Mouse (Mus musculus) stomach, postnatal 0 days (tissue): ENCODE measurements at regions not wholly inside any gene's neighbourhood (a gene's known extent, or its start where the extent isn't known, plus 50 kb on each side); places are given as distances from the start of the nearest gene placed in this dataset.

Source experiments
- CTCF ChIP-seq: IDR thresholded peaks from 2 replicates; pipeline ENCODE4 v1.5.1; 2016; ENCODE audit warnings: antibody characterized with exemption, low read depth, mild to moderate bottlenecking, moderate library complexity
- EP300 ChIP-seq: optimal IDR thresholded peaks from 2 replicates; pipeline ENCODE3; 2016; ENCODE audit warnings: antibody characterized with exemption

DNA sequence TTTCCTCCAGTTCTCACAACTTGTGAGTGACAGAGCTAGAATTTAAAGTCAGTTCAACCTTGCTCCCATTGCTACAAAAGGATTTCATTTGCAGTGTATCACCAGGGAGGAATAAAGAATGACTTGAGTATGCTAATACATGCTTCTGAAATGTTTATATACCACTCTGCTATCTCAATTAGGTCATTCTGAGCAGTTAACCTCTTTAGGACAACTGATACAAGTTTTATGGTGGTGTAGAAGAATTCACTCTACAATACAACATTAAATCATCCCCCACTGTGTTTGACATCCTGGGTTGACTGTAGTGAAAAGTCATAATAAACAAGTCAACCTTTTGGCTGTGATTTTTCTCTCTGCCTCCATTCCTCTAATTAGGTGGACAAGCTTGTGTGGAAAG, 248.6 kb downstream of the Pax1 start:
- TF ChIP-seq CTCF (no peak), EP300 (no peak)
